Mouse (Mus musculus) kidney, adult 2 months (tissue): Measurements from ENCODE around the gene Cdh12.

Source experiments
- CTCF ChIP-seq: fragments of 200-500 bp; conservative IDR thresholded peaks from 2 replicates; pipeline ENCODE4 v1.5.1; 2011; ENCODE audit warnings: low read depth, mild to moderate bottlenecking, control low read depth, low read length, moderate library complexity, mixed read lengths; ENCODE audit not compliant: insufficient read depth, insufficient read length
- POLR2A ChIP-seq: fragments of 200-500 bp; IDR thresholded peaks from one replicate; pipeline ENCODE4 v1.6.1; 2011; ENCODE audit warnings: low read depth, low read length, control low read depth

DNA sequence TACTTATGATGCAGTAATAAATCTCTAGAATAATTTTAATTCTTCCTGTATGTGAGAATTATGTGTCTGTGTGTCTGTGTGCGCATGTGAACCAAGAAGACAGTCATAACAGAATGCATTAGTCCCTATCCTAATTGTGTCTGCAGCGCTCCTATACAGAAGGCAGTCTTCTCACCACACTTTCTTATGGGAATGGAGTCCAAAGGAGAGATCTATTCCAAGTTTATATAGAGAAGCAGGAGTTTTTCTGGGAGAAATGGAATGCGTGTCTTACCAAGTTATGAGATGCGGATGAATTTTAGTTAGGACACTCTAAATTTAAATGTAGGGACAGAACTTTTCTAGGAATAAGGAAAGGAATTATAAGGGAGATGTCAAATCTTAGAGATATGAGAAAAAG lies 101.9 kb downstream of the Cdh12 start:
- TF ChIP-seq POLR2A (no peak), CTCF (no peak)
